Comparison of ENCODE assay signal across 20 mouse cellular contexts in the genomic region with DNA sequence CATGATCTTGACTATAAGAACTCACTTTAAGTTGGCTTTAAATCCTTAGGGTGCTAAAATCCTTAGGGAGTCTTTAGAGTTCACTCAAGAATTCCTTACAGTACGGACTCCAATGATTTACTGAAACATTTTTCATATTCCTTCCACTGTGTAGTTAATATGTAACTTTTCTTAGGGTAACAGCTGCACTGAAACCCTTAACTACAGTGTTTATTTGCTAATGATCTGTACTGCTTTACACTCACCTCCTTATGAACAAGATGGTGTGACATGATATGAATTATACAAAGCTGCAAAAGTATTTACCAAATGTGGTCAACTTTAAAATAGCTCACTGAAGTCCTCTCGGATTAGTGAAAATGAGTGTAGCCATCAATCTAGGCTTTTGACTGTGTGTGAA. TPM values are rescaled to one million over a fixed set of nuclear protein-coding genes. Genes with fewer than 3 reads are reported as not detected.
"Had no signal": no experiment of that assay in that cellular context is flagged by ENCODE, and none has a peak within 500 bp of the region (broad histone marks: within the 10 kb centered on the region; RNA-seq: fewer than 3 reads in every experiment).

No protein-coding gene starts in this region.

- H3K27ac ChIP-seq: kidney, postnatal 0 days; layer of hippocampus, adult 2 months; liver, embryonic 13.5 days; midbrain, embryonic 12.5 days; neural tube, embryonic 12.5 days; neural tube, embryonic 15.5 days; stomach, embryonic 15.5 days had no signal

- DNase-seq: kidney, adult 2 months; kidney, postnatal 25 days; layer of hippocampus, adult 9-11 months; liver, embryonic 13.5 days; lung, postnatal 14 days; right cerebral cortex, adult 18-20 months; right cerebral cortex, postnatal 14 days; spleen, adult 18-20 months; thymus, adult 2 months; thymus, postnatal 14 days; thymus, postnatal 4 days had no signal

- H3K27me3 ChIP-seq: liver, embryonic 13.5 days; midbrain, embryonic 12.5 days; midbrain, embryonic 15.5 days; neural tube, embryonic 12.5 days; neural tube, embryonic 15.5 days; stomach, embryonic 15.5 days had no signal

- H3K36me3 ChIP-seq: liver, embryonic 13.5 days; midbrain, embryonic 15.5 days; stomach, embryonic 15.5 days had no signal

- H3K4me3 ChIP-seq: layer of hippocampus, adult 2 months; liver, embryonic 13.5 days; midbrain, embryonic 12.5 days; midbrain, embryonic 15.5 days; neural tube, embryonic 12.5 days; neural tube, embryonic 15.5 days; stomach, embryonic 15.5 days had no signal

- ATAC-seq: midbrain, embryonic 15.5 days had no signal

- H3K4me1 ChIP-seq: liver, embryonic 13.5 days; midbrain, embryonic 12.5 days; neural tube, embryonic 12.5 days; stomach, embryonic 15.5 days had no signal

- H3K9me3 ChIP-seq: liver, embryonic 13.5 days; midbrain, embryonic 15.5 days; neural tube, embryonic 12.5 days; neural tube, embryonic 15.5 days; stomach, embryonic 15.5 days had no signal

- H3K4me2 ChIP-seq: liver, embryonic 13.5 days; midbrain, embryonic 12.5 days; midbrain, embryonic 15.5 days; neural tube, embryonic 12.5 days; neural tube, embryonic 15.5 days; stomach, embryonic 15.5 days had no signal

- H3K9ac ChIP-seq: liver, embryonic 13.5 days; midbrain, embryonic 12.5 days; midbrain, embryonic 15.5 days; neural tube, embryonic 12.5 days; neural tube, embryonic 15.5 days; stomach, embryonic 15.5 days had no signal

RNA-seq across cellular contexts. Expression of a gene that starts 35.8 kb away (rescaled TPM):
- polyA plus RNA-seq: liver, adult 2 months; macrophage; thymus, adult 2 months had no signal
